Mouse (Mus musculus) erythroid progenitor cell, adult 5-6 weeks (primary cell): Measurements from ENCODE around the gene Ypel2. TPM values are rescaled to one million over a fixed set of nuclear protein-coding genes. Genes with fewer than 3 reads are reported as not detected.

Experiments
- ATAC-seq: replicated peaks from 2 replicates; pipeline ENCODE4 v1.8.0; 2016; ENCODE audit warnings: moderate number of reproducible peaks, mild to moderate bottlenecking, moderate TSS enrichment, inconsistent platforms; ENCODE audit not compliant: poor library complexity, low FRiP score, severe bottlenecking
- total RNA-seq, 2 experiments: library from RNA; stranded (forward) in 1 of 2; stranded (reverse) in 1 of 2; fragments of 150-400 nt in 1 of 2; fragments of 186-747, 209-891 nt in 1 of 2; gene quantifications; 2 replicates each; pipeline versions ENCODE4 v1.2.3 to v1.2.4; 2015 to 2017; ENCODE audit warnings: low replicate concordance in 2 of 2

Gene Ypel2
- total RNA-seq, 2 experiments from 2014 or later: 1.5 to 2.9 TPM

GRCm38 (mm10) chr11:86939503-86939902 lies 54.0 kb downstream of the Ypel2 start:
- ATAC-seq: no peak

GRCm38 (mm10) chr11:86938551-86938950 lies 55.0 kb downstream of the Ypel2 start:
- ATAC-seq: no peak

- no peak for ATAC-seq
Measured at GRCm38 (mm10) chr11:86938108-86938507, 55.4 kb downstream of the Ypel2 start.

DNA sequence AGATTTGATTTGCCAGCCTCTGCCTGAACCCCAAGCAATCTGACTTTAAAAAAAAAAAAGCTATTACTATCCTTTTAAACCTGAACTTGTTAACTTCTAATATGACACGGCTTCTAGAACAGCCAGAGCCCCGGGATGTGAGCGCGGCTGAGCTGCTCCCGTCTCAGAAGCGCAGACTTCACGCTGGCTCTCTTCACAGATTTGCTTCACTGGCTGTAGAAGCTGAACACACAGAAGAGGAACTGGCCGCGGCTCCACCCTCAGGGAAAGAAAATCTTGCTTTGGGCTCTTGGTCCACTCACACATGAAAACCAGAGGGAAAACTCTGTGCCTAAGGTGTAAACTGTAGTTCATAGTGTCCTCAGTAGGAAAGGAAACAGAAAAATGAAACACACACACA lies 56.6 kb downstream of the Ypel2 start:
- ATAC-seq: no peak

DNA sequence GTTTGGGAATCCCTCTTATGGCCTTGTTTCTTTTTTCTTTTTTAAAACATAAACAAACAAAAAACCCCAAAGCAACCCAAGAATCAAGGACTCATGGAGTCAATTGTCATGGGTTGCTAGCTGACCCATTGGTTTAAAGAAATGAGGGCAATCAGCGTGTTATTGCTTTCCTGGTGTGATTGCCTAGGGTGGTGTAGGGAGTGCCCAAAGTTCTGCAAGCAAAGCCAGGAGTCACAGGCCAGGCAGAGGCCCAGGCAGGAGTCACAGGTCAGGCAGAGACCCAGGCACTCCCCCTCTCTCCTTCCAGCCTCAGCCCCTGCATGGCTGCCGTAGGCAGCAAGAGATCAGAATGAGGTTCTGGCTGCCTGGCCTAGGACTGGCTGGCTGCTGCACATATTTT lies 58.6 kb downstream of the Ypel2 start:
- no peak for ATAC-seq

GRCm38 (mm10) chr11:86932201-86932600 lies 61.3 kb downstream of the Ypel2 start:
- ATAC-seq: no peak

GRCm38 (mm10) chr11:86930636-86931180 lies 62.8 kb downstream of the Ypel2 start:
- no peak for ATAC-seq

DNA sequence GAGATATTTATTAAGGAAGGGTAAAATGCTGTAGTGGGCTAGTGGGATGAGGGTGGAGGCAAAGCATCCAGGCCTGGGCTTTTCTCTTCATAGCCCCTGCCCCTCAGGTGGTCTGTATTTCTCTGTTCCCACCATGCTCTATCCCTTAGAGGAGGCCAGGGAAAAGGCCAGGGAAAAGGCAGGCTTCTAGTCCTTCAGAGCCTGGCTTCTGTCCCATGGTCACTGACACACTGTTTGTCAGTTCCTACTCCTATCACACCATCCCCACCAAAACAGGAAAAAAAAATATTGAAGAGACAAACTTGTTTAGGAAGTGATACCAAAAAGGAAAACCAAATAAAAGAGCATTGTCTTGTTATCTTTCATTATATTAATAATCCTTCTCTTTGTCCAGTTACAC lies 63.5 kb downstream of the Ypel2 start:
- no peak for ATAC-seq

DNA sequence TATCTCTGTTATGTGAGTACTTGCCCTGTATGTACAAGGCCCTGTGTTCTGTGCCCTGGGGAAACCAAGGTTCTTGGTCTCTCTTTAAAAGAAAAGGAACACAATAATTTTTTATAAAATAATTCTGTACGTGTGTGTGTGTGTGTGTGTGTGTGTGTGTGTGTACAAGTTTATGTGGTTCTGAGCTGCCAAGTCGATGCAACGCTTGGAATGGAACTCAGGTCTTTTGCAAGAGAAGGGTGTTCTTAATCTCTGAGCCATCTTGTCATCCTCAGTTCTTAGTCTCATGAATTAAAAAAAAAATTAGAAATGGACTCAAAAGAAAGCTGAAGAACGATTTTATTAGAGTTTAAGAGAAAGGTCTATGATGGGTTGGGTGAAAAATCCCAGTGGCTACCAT lies 64.0 kb downstream of the Ypel2 start:
- ATAC-seq: no peak

DNA sequence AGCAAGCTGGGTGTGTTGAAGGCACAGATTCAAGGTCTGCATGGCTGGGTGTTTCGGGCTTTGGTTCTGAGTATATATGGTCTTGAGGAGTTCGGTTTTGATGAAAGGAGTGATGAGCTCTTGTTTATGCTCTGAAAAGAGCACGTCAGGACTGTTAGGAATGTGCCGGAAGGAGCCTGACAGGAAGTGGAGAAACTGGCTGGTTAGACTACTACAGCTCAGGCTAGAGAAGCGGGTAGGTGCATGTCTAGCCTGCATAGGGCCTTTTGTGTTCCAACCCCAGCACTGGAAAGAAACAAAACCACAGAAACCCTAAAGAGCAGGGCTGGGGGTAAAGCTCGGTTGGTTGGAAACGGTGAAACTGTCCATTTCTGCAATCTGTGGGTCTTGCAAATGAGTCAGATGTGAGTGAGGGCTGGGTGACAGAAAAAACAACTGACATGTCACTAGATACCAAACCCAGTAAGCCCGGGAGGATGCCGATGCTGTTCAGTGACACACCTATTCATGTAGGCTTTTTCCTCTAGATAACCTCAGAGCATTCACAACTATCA lies 68.3 kb downstream of the Ypel2 start:
- no peak for ATAC-seq

GRCm38 (mm10) chr11:86924629-86925028 lies 68.9 kb downstream of the Ypel2 start:
- no peak for ATAC-seq

DNA sequence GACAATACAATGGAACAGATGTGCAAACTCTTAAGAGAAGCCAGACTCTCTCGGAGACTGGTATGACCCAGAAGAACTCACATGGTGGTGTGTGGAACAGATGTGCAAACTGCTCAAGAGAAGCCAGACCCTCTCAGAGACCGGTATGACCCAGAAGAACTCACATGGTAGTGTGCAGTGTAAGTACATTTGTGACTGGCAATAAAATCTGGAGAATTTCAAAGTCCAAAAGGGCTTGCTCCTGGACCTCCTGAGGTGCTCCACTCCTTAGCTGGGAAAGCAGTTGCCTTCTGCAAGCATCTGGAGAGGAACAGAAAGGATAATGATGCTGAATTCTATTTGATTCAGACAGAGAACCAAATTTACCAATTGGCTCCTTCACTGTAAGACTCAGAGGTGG lies 69.9 kb downstream of the Ypel2 start:
- no peak for ATAC-seq

DNA sequence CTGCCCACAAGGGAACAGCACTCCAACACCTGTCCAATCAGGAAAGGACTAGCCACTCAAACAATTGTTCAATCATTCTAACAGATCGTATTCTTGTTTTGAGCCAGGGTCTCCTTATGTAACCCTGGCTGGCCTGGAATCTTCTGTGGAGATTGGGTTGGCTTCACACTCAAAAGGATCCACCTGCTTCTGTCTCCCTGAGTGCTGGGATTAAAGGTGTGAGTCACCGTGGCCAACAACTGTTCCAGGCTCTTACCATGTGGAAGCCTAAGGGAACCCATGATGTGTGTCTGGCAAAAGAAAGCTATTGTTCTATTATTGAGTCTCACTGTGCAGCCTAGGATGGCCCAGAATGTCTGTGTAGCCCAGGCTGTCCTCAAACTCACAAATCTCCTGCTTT lies 71.5 kb downstream of the Ypel2 start:
- no peak for ATAC-seq

- no peak for ATAC-seq
Measured at GRCm38 (mm10) chr11:86921335-86921734, 72.2 kb downstream of the Ypel2 start.

DNA sequence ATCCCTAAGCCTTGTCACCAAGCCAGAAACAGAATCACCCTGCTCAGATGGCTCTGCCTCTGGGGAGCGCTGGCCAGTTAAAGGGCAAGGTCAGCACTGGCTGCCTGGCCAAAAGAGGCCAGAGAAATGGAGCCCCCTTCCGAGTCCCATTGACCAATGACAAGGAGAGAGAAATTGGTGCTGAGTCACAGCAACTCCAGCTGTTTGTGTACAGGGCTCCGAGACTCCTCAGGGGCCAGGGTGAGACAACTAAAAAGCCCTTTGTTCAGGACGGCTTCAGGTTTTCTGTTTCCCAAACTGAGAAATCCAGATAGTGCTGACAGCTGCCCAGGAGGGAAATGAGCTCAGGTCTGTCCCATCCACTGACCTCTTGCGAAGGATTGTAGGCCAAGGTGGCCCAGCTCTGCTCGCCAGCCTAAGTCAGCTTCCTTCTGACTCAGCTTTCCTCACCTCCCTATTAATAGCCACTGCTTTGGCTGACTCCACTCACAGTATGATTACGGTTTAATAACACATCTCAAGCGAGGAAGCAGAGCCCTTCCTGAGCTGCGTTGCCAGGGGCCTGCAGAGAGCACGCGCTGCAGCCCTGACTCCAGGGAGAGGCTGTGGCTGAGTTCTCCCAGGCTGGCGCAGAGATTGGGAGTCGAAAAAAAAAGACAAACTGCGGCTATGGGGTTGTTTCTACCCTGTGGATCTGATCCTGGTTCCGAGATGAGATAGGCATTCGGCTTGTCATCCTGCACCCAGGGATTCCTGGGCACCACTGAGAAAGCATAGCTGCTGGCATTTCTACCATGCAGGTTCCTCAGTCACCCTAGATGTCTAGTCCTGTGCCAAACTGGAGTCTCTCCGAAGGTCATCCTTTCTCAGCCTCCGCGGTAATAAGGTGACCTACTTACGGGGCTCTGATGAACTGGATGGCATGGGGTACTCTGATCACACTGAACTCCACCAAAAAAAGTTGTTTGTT lies 73.1 kb downstream of the Ypel2 start:
- ATAC-seq: no peak

- no peak for ATAC-seq
Measured at GRCm38 (mm10) chr11:86919468-86919867, 74.0 kb downstream of the Ypel2 start.

GRCm38 (mm10) chr11:86917536-86917935 lies 76.0 kb downstream of the Ypel2 start:
- no peak for ATAC-seq

DNA sequence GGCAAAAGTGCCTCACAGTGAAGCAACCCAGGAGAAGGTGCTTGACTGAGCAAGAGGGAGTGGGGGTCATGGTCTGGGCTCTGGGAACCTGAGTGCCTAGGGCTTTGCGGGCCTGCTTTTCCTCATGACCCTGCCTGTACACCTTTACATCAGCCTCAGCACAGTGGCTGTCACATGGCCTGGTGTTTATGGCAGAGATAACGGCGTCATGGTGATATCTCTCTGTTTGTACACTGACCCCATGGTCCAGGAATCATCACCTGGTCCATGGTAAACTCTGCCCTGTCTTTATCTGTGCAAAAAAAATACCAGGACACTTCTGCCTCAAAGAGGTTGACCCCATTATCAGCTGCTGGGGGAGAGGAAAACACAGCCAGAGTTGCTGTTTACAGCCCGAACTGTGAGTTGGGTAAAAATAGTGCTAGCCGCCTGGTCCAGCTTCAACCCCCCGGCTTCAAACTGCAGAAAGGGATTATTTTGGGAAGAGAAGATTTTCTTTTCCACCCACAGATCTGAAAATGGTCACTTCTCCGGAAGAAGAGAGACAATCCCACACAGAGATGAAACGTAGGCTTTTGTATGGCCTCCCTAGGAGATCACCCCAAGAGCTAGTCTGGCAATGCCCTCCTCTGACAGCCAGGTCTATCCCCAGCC lies 76.8 kb downstream of the Ypel2 start:
- no peak for ATAC-seq

GRCm38 (mm10) chr11:86914329-86914728 lies 79.2 kb downstream of the Ypel2 start:
- no peak for ATAC-seq

GRCm38 (mm10) chr11:86910244-86910643 lies 83.3 kb downstream of the Ypel2 start:
- no peak for ATAC-seq

- no peak for ATAC-seq
Measured at GRCm38 (mm10) chr11:86909028-86909427, 84.5 kb downstream of the Ypel2 start.
